Mouse (Mus musculus): Measurements from ENCODE around the gene Gm21992.

DNA sequence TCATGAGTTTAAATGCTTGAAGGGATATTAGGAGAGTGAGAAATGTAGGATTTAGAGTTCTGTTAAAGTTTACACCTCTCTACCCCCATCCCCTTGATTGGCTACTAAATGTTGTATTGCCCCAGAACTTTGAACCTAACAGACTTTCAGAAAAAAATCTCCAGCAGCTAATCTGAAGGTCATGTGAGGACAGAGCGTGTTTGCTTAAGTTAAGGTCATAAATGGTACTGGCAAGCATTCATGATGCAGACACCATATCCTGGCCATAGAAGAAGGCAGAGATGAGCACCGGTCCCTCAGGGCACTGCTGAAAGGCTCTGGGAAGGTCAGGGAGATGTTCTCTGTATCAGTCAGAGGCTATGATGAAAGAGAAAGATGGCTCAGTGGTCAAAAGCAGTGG is 94.1 kb downstream of the Gm21992 start:
- TF ChIP-seq CTCF (IDR thresholded peaks at IDR 0.05; ENCODE audit: low read depth, low read length) = no peak
- TF ChIP-seq POLR2A (IDR thresholded peaks at IDR 0.05; ENCODE audit: insufficient read depth, low read length) = no peak
- TF ChIP-seq EP300 (IDR thresholded peaks at IDR 0.05; ENCODE audit: insufficient read depth, low read depth, low read length) = no peak

All from ES-Bruce4 (cell line).